Mouse (Mus musculus) lung, embryonic 15.5 days (tissue): ENCODE measurements around the gene Grik1. TPM values are rescaled to one million over a fixed set of nuclear protein-coding genes. Genes with fewer than 3 reads are reported as not detected.

ENCODE experiments used
- ATAC-seq: fragments of 200-750 bp; cut with Nextera tagmentation; 2 replicates; pipeline ENCODE4 v1.8.0; 2017; ENCODE audit warnings: moderate number of reproducible peaks, borderline replicate concordance; ENCODE audit not compliant: low FRiP score, low TSS enrichment; ENCODE audit errors: extremely low read depth
- H3K27ac ChIP-seq: fragments of 300-500 bp; sonication (generic); 2 replicates; pipeline ENCODE4 v1.5.1; 2015; ENCODE audit warnings: moderate library complexity, mild to moderate bottlenecking, inconsistent platforms
- H3K27me3 ChIP-seq: fragments of 300-500 bp; sonication (generic); 2 replicates; pipeline ENCODE4 v1.6.1; 2015; ENCODE audit warnings: inconsistent platforms
- H3K36me3 ChIP-seq: fragments of 300-500 bp; sonication (generic); 2 replicates; pipeline ENCODE4 v1.6.1; 2015; ENCODE audit warnings: inconsistent platforms
- H3K4me1 ChIP-seq: fragments of 300-500 bp; sonication (generic); 2 replicates; pipeline ENCODE4 v1.6.1; 2015; ENCODE audit warnings: inconsistent platforms
- H3K4me2 ChIP-seq: fragments of 300-500 bp; sonication (generic); 2 replicates; pipeline ENCODE4 v1.6.1; 2015; ENCODE audit warnings: inconsistent platforms, mild to moderate bottlenecking, moderate library complexity
- H3K4me3 ChIP-seq: fragments of 300-500 bp; sonication (generic); 2 replicates; pipeline ENCODE4 v1.5.1; 2015; ENCODE audit warnings: mild to moderate bottlenecking, inconsistent platforms
- H3K9ac ChIP-seq: fragments of 300-500 bp; sonication (generic); 2 replicates; pipeline ENCODE4 v1.6.1; 2015; ENCODE audit warnings: inconsistent platforms
- H3K9me3 ChIP-seq: fragments of 300-500 bp; sonication (generic); 2 replicates; pipeline ENCODE4 v1.6.1; 2016; ENCODE audit warnings: inconsistent platforms
- WGBS: fragments of 180-500 bp; shearing (Covaris S2); methylation state at CpG from one replicate; pipeline ENCODE4 v1.1.7; 2015; 5-methylcytosine and 5-hydroxymethylcytosine counted together
- polyA plus RNA-seq: library from polyadenylated mRNA; unstranded; fragments of >200 nt; fragmentation: Nextera tagmentation; extraction: Ambion mirVana; gene quantifications from 2 replicates; pipeline ENCODE4 v1.2.1, GENCODE M21; 2015

Gene Grik1
- polyA plus RNA-seq, 1 experiment from 2014 or later: 0.46 TPM

GRCm38 (mm10) chr16:88141594-88141993, 148.5 kb downstream of the Grik1 start:
- Histone ChIP-seq H3K4me3 (no peak overlapping the region), H3K9me3 (no peaks in the 10 kb centered on the region), H3K4me2 (no peak overlapping the region), H3K4me1 (no peaks in the 10 kb centered on the region), H3K27me3 (no peaks in the 10 kb centered on the region), H3K9ac (no peak overlapping the region), H3K36me3 (no peaks in the 10 kb centered on the region), H3K27ac (no peak overlapping the region)
- over 99% methylated on average over 2 of the region's 2 CpGs for WGBS
- ATAC-seq: no peak

GRCm38 (mm10) chr16:88138913-88139312, 151.2 kb downstream of the Grik1 start:
- Histone ChIP-seq H3K9me3 (no peaks in the 10 kb centered on the region), H3K9ac (no peak overlapping the region), H3K4me1 (no peaks in the 10 kb centered on the region), H3K36me3 (no peaks in the 10 kb centered on the region), H3K4me3 (no peak overlapping the region), H3K4me2 (no peak overlapping the region), H3K27me3 (no peaks in the 10 kb centered on the region), H3K27ac (no peak overlapping the region)
- no peak for ATAC-seq
- 54% methylated on average over 1 of the region's 1 CpGs for WGBS

GRCm38 (mm10) chr16:88132919-88133318, 157.1 kb downstream of the Grik1 start:
- Histone ChIP-seq H3K27me3 (no peaks in the 10 kb centered on the region), H3K4me1 (no peaks in the 10 kb centered on the region), H3K4me2 (no peak overlapping the region), H3K27ac (no peak overlapping the region), H3K9me3 (no peaks in the 10 kb centered on the region), H3K4me3 (no peak overlapping the region), H3K36me3 (no peaks in the 10 kb centered on the region), H3K9ac (no peak overlapping the region)
- 46% methylated on average over 2 of the region's 2 CpGs for WGBS
- no peak for ATAC-seq

GRCm38 (mm10) chr16:88131103-88131502, 159.0 kb downstream of the Grik1 start:
- Histone ChIP-seq H3K9ac (no peak overlapping the region), H3K4me3 (no peak overlapping the region), H3K27me3 (no peaks in the 10 kb centered on the region), H3K27ac (no peak overlapping the region), H3K9me3 (no peaks in the 10 kb centered on the region), H3K36me3 (no peaks in the 10 kb centered on the region), H3K4me1 (no peaks in the 10 kb centered on the region), H3K4me2 (no peak overlapping the region)
- WGBS: 83% methylated on average over 3 of the region's 3 CpGs
- no peak for ATAC-seq

DNA sequence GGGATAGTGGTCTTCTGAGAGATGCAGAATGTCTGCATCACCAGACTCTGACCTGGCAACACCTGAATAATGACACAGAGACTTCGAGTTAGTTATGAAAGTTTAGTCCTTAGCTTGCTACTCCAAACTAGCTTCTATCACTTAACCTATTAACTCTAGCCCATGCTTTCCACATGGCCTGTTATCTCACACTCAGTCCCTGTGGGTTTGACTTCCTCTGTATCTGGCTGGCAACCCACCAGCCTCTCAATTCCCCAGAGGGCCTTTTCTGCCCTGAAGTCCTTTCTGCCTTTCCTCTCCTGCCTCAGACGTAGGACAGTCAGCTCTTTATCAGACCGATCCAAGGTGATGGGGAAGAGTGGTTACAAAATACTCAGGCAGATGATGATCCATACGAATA, 165.0 kb downstream of the Grik1 start:
- no peak overlapping the region for H3K27ac ChIP-seq
- no peak overlapping the region for H3K4me2 ChIP-seq
- WGBS: 54% methylated on average over 4 of the region's 4 CpGs
- H3K27me3 ChIP-seq: no peaks in the 10 kb centered on the region
- H3K4me1 ChIP-seq: no peaks in the 10 kb centered on the region
- no peaks in the 10 kb centered on the region for H3K9me3 ChIP-seq
- no peak overlapping the region for H3K9ac ChIP-seq
- ATAC-seq: no peak
- no peaks in the 10 kb centered on the region for H3K36me3 ChIP-seq
- H3K4me3 ChIP-seq: no peak overlapping the region

GRCm38 (mm10) chr16:88112551-88113138, 177.4 kb downstream of the Grik1 start:
- H3K9ac ChIP-seq: no peak overlapping the region
- H3K27ac ChIP-seq: no peak overlapping the region
- WGBS: 51% methylated on average over 8 of the region's 8 CpGs
- H3K4me1 ChIP-seq: no peaks in the 10 kb centered on the region
- no peaks in the 10 kb centered on the region for H3K9me3 ChIP-seq
- H3K36me3 ChIP-seq: no peaks in the 10 kb centered on the region
- no peak for ATAC-seq
- no peak overlapping the region for H3K4me3 ChIP-seq
- no peaks in the 10 kb centered on the region for H3K27me3 ChIP-seq
- no peak overlapping the region for H3K4me2 ChIP-seq

GRCm38 (mm10) chr16:88111459-88111858, 178.6 kb downstream of the Grik1 start:
- no peaks in the 10 kb centered on the region for H3K36me3 ChIP-seq
- no peaks in the 10 kb centered on the region for H3K9me3 ChIP-seq
- ATAC-seq: no peak
- WGBS: 62% methylated on average over 3 of the region's 3 CpGs
- no peak overlapping the region for H3K27ac ChIP-seq
- no peaks in the 10 kb centered on the region for H3K27me3 ChIP-seq
- no peaks in the 10 kb centered on the region for H3K4me1 ChIP-seq
- no peak overlapping the region for H3K4me3 ChIP-seq
- H3K4me2 ChIP-seq: no peak overlapping the region
- no peak overlapping the region for H3K9ac ChIP-seq

DNA sequence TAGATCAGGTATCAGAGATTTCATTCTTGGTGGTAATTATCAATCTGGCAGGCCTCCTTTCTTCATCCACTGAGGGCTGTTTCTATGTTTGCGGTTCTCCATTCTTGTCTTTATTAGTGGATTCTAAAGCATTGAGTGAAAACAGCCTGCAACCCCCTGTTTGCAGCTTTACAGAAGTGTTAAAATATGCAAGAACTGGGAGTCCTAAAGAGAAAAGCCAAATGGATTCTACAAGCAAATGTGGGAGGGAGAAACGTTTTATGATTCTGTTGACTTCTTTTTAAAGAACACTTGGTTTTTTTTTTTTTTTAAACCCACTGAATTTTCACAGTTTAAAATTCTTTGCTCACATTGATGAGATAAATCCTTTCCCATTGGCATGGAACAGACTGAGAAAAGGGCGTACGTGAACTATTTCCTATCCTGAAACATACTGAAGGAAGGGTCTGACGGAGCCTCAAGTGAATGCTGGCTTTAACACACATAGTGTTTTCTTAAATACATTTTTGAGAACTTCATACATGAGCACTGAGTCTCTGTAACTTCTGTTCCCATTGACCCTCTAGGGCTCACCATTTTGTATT, 195.8 kb downstream of the Grik1 start:
- Histone ChIP-seq H3K27me3 (no peaks in the 10 kb centered on the region), H3K9me3 (no peaks in the 10 kb centered on the region), H3K9ac (no peak overlapping the region), H3K27ac (no peak overlapping the region), H3K36me3 (no peaks in the 10 kb centered on the region), H3K4me2 (no peak overlapping the region), H3K4me1 (no peaks in the 10 kb centered on the region), H3K4me3 (no peak overlapping the region)
- ATAC-seq: no peak
- 70% methylated on average over 5 of the region's 5 CpGs for WGBS

GRCm38 (mm10) chr16:88087280-88087679, 202.8 kb downstream of the Grik1 start:
- Histone ChIP-seq H3K9me3 (no peaks in the 10 kb centered on the region), H3K36me3 (no peaks in the 10 kb centered on the region), H3K27ac (no peak overlapping the region), H3K27me3 (no peaks in the 10 kb centered on the region), H3K4me3 (no peak overlapping the region), H3K4me1 (no peaks in the 10 kb centered on the region), H3K9ac (no peak overlapping the region), H3K4me2 (no peak overlapping the region)
- no peak for ATAC-seq
- WGBS: 50% methylated on average over 7 of the region's 7 CpGs

DNA sequence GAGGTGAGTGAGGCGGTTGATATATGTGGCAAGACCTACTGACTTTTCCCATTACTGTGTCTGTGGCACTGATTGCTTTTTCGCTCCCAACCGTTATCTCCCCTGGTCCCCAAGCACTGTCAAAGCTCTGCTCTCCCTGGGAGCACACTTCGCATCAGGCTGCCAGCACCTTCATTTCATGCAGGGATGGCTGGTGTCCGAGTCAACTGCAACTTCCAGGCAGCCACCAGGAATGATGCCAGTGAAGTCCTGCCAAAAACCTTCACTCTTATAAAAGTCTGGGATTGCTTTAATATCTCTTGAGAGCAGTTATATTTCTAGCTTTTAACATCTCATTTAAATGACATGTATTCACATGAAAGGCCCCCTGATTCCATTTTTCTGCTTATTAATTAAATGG, 215.3 kb downstream of the Grik1 start:
- Histone ChIP-seq H3K27ac (no peak overlapping the region), H3K4me2 (no peak overlapping the region), H3K36me3 (no peaks in the 10 kb centered on the region), H3K9ac (no peak overlapping the region), H3K4me1 (no peaks in the 10 kb centered on the region), H3K9me3 (no peaks in the 10 kb centered on the region), H3K27me3 (no peaks in the 10 kb centered on the region), H3K4me3 (no peak overlapping the region)
- WGBS: 65% methylated on average over 5 of the region's 5 CpGs
- ATAC-seq: no peak

DNA sequence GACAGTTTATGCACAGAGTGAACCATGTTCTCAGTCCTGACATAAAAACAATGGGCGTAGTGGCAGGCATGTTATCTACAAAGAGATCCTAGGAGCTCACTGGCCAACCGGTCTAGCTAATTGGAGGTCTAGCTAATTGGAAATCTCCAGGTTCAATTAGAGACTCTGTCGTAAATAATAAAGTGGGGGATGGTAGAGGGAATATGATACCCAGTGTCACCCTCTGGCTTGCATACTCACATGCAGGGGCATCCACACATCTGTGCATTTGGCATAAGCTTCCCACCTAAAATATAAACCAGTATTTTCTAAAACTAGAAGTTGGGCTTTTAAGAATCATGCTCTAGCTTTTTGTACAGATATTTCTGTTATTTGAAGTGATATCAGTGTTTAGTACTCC, 229.1 kb downstream of the Grik1 start:
- H3K9ac ChIP-seq: no peak overlapping the region
- H3K4me2 ChIP-seq: no peak overlapping the region
- no peaks in the 10 kb centered on the region for H3K27me3 ChIP-seq
- H3K27ac ChIP-seq: no peak overlapping the region
- H3K9me3 ChIP-seq: no peaks in the 10 kb centered on the region
- no peak for ATAC-seq
- H3K4me1 ChIP-seq: no peaks in the 10 kb centered on the region
- H3K4me3 ChIP-seq: no peak overlapping the region
- H3K36me3 ChIP-seq: no peaks in the 10 kb centered on the region
- 87% methylated on average over 3 of the region's 3 CpGs for WGBS

GRCm38 (mm10) chr16:88048121-88048520, 241.9 kb downstream of the Grik1 start:
- Histone ChIP-seq H3K27me3 (no peaks in the 10 kb centered on the region), H3K27ac (no peak overlapping the region), H3K9me3 (no peaks in the 10 kb centered on the region), H3K36me3 (no peaks in the 10 kb centered on the region), H3K9ac (no peak overlapping the region), H3K4me2 (no peak overlapping the region), H3K4me1 (no peaks in the 10 kb centered on the region), H3K4me3 (no peak overlapping the region)
- no peak for ATAC-seq
- 76% methylated on average over 10 of the region's 10 CpGs for WGBS

GRCm38 (mm10) chr16:88044321-88044720, 245.7 kb downstream of the Grik1 start:
- H3K27ac ChIP-seq: no peak overlapping the region
- over 99% methylated on average over 4 of the region's 4 CpGs for WGBS
- no peaks in the 10 kb centered on the region for H3K4me1 ChIP-seq
- no peaks in the 10 kb centered on the region for H3K36me3 ChIP-seq
- no peak overlapping the region for H3K4me3 ChIP-seq
- ATAC-seq: no peak
- H3K27me3 ChIP-seq: no peaks in the 10 kb centered on the region
- no peak overlapping the region for H3K9ac ChIP-seq
- H3K4me2 ChIP-seq: no peak overlapping the region
- no peaks in the 10 kb centered on the region for H3K9me3 ChIP-seq
